Mouse (Mus musculus): ENCODE data around the gene Rnaseh2a. TPM values are rescaled to one million over a fixed set of nuclear protein-coding genes. Genes with fewer than 3 reads are reported as not detected.

Gene Rnaseh2a
- total RNA-seq, 2 experiments from 2014 or later: 40.7 to 42.2 TPM

DNA sequence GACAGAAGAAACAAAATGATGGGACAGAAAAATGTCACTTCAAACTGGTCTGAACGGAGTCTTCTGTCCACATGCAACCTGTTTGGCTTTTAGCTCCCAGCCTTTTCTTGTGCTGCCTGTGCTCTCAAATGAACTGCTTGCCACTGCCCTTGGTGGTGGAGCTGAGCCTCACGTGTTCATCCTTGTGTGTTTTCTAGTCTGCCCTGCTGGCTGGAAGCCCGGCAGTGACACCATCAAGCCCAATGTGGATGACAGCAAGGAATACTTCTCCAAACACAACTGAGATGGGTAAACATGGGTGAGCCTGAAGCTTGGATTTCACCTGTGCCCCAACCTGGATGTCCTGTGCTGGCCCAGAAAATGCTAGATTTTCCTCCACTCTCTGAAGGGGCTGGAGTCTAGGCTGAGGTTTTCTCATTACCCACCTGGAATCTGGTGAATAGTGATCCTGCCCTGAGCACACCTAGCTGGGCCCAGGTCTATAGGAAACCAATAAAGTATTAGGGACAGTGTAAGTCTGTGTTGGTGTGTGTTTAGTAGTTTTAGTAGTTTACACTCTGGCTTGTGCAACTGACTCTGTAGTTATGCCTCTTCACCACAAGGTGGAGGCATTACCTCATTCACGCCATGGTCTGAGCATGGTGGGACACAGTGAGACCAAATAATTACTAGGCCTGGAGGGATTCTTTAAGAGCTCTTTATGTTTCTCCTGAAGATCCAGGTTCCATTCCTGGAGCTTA lies 4.4 kb upstream of the Rnaseh2a start:
- intact Hi-C loops (cut with DNase I): loop anchor here (2.0 kb wide), 1 partner anchor 51 kb away; the partner anchor contains the start of gene Asna1
- DNase-seq (ENCODE audit: low spot score in 2 of 2): peak in 1 of 2 experiments; percentile 63

DNA sequence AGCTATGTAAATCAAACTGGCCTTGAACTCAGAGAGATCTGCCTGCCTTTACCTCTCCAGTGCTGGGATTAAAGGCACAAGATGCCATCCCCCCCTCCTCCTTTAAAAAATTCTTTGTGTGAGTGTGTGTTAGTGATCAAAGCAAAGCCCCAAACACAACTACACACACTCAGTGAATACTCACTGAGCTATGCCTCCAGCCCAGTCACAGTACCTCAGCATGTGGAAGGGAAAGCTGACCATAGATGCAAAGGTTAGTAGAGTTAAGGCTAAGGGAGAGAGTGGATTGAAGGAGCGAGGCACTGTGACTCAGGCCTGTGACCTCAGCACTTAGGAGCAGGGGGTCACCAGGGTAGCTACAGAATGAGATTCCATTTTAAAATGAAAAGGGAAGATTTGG lies 3.5 kb upstream of the Rnaseh2a start:
- intact Hi-C loops (cut with DNase I): no loop called here

DNA sequence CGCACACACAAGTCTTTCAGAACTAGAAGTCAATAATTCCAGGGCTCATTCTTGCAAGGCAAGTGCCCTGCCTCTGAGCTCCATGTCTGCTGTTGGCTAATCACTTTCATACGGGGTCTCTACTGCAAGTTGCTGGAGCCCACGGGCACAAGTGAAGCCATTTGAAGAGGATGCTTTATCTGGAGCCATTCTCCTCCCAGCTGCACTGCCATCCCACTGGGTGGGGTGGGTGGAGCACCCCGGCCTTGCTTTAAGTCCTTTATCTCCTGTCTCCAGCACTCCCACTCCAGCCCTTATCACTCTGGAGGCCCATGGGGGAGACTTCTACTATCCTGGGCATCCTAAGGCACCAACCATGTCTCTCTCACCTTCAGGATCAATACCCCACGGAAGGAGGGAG lies 1.3 kb upstream of the Rnaseh2a start:
- intact Hi-C loops (cut with DNase I): no loop called here
- DNase-seq (ENCODE audit: low spot score in 2 of 2): no peak

More for the DNA sequence above, 3.5 kb upstream of the Rnaseh2a start:
- DNase-seq (ENCODE audit: low spot score in 2 of 2): no peak

DNA sequence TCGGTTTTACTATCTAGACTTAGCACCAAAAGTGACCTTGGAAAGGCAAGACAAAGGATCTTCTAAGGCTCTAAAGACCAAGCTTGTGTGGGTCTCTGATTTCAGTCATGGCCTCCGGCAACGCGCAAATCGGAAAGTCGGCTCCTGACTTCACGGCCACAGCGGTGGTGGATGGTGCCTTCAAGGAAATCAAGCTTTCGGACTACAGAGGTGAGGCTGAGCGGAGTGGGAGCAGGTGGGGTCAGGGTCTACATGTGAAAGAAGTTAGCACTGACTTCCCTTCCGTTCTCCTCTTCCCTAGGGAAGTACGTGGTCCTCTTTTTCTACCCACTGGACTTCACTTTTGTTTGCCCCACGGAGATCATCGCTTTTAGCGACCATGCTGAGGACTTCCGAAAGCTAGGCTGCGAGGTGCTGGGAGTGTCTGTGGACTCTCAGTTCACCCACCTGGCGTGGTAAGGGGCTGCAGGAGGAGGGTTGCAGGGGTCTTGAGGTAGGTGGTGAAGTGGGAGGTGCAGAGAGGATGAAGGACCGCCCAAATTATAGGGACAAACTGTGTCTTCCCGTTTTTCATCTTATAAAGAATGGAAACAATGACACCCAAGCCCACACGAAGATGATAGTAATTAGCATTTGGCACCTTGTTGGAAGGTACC lies 696 bp upstream of the Rnaseh2a start:
- intact Hi-C loops (cut with DNase I): no loop called here
- no peak for DNase-seq (ENCODE audit: low spot score in 2 of 2)

DNA sequence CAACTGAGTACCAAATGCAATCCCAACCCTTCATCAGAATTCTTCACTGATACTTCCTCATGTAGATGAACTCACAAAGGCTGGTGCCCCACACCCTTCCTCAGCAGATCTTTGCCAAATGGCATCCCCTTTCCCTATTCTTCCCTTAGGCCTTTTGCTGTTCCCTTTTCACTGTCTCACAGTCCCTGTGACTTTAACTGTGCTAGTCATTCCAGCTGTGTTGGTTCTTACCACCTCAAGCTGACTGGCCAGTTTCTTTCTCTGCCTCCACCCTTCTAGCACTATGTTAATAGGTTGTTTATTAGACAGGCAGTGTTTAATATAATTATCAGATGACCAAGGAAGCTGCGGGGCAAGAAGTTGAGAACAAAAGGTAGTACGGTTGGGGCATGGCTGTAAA lies 917 bp downstream of the Rnaseh2a start:
- DNase-seq (ENCODE audit: low spot score in 2 of 2): no peak
- intact Hi-C loops (cut with DNase I): no loop called here

DNA sequence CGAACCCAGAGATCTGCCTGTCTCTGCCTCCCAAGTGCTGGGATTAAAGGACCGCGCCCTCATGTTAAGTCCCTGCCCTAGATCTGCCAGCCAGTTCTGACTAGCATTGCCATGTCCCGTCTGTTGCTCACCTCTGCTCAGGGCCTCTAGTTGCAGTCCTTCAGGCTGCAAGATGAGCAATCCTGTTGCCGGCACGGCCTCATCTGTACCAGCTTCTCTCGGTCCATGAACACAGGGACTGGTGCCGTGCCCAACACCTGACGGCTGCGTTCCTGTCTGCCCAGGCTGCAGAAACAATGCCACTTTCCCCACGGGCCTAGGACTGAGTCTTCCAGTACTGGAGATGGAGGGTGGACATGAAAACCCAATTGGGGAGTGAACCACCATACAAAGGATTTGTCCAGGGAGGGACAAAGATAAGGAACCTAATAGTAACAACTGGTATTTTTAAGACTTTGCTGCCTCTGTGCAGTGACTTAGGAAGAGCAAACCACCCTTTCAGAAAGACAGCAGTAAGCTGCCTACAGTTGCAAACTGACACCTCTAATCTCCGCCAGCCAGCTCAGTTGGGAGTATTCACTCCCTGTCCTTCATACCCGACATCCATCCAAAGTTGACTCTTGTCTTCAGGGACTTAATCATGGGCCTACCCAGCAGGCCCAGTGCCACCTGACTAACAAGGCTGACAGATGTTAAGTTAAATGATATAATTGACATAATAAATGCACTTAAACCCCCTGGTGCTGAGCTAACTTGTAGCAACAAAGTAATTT lies 1.8 kb downstream of the Rnaseh2a start:
- no peak for DNase-seq (ENCODE audit: low spot score in 2 of 2)
- intact Hi-C loops (cut with DNase I): no loop called here

DNA sequence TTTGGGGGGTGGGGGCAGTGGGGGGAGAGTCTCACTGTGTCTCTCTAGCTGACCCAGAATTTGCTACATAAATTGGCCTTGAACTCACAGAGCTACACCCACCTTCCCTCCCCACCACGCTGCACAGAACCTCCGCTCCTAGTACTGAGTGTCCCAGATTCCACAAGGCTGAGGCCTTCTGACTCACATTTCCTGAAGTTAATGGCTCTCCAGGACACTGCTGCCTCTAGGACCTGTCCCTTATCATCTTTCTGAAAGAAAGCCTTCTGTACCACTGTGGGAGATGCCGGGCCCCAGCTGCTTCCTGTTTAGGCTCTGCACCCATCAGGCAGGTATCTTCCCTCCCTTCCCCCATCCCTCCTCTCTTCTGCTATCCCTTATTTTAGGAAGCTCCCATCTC lies 3.0 kb downstream of the Rnaseh2a start:
- intact Hi-C loops (cut with DNase I): no loop called here
- DNase-seq (ENCODE audit: low spot score in 2 of 2): no peak

DNA sequence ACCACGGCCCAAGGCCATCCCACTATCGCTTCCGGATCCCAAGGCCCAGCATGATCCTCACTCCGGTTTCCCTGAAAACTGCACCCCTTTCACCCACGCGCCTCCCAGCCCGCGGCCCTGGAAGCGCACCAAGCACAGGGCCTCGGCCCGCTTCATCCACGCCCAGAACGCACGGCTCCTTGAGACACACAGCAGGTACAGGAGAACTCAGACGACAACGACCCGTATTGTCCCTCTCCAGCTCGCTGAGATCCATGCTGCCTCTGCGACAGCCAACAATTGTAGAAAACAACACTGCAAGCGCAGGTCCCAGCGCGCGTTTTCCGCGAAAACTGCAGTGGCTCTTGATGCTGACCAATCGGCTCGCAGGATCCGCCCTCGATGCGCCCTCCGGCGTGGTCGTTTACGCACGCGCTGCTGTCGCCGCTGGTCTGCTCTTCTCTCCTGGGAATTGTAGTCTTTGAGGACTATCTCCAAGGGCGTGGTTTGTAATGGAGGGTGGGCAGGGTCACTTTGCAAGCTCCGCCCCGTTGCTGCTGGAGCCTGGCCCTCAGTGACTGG lies 3.8 kb downstream of the Rnaseh2a start:
- DNase-seq (ENCODE audit: low spot score in 2 of 2): peak; percentile 94 to 98
- intact Hi-C loops (cut with DNase I): loop anchor here (2.0 kb wide), 1 partner anchor 19 kb away; the partner anchor contains the start of gene Rtbdn

DNA sequence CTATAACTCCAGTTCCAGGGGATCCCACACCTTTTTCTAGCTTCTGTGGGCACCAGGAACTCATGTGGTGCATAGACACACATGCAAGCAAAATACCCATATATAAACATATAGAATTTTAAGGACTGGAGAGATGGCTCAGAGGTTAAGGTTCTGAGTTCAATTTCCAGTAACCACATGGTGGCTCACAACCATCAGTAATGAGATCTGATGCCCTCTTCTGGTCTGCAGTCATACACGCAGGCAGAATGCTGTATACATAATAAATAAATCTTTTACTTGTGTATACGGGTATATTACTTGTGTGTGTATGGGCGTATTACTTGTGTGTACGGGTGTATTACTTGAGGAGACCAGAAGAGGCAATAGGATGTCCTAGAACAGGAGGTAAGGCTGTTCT lies 5.6 kb downstream of the Rnaseh2a start:
- intact Hi-C loops (cut with DNase I): loop anchor here (2.0 to 5.0 kb wide), 2 partner anchors 17 to 37 kb away; partner anchors contain the start of gene Rtbdn
- DNase-seq (ENCODE audit: low spot score in 2 of 2): no peak

DNA sequence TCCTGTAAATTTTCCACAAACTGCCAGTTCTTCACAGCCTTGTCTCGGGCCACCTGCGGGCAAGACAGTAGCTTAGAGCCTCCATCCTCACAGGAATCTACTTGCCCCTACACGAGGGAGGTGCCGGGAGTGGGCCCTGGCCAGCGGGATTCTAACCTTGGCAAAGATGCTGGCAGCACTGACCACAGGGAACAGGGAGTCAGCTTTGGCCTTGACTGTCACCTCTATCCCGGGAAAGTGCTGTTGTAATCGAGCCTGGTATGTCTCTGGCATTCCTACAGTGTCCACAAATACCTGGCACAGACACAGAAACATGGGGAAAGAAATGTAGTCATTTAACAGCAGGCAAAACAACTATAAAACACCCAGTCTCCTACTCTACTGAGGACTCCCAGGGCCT lies 9.8 kb downstream of the Rnaseh2a start:
- intact Hi-C loops (cut with DNase I): loop anchor here (5.0 kb wide), 2 partner anchors 33 to 43 kb away; no protein-coding TSS in a partner anchor

DNA sequence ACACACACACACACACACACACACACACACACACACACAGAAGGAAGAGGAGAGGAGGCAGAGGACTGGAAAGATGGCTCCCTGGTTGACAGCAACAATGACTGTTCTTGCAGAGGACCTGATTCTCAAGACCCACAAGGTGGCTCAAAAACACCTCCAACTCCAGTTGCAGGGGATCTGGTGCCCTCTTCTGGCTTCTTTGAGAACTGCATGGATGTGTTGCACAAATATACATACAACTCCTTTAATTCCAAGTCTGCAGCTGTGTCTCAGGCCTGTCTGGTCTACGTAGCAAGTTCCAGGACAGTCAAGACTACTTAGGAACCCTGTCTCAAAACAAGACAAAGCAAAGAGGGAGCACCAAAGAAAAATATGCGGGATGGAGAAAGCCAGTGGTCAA lies 12.8 kb downstream of the Rnaseh2a start:
- intact Hi-C loops (cut with DNase I): loop anchor here (5.0 kb wide), 1 partner anchor 39 kb away; no protein-coding TSS in a partner anchor
- peak; percentile 73 to 84 for DNase-seq (ENCODE audit: low spot score in 2 of 2)

More for the DNA sequence above, 9.8 kb downstream of the Rnaseh2a start:
- DNase-seq (ENCODE audit: low spot score in 2 of 2): no peak

DNA sequence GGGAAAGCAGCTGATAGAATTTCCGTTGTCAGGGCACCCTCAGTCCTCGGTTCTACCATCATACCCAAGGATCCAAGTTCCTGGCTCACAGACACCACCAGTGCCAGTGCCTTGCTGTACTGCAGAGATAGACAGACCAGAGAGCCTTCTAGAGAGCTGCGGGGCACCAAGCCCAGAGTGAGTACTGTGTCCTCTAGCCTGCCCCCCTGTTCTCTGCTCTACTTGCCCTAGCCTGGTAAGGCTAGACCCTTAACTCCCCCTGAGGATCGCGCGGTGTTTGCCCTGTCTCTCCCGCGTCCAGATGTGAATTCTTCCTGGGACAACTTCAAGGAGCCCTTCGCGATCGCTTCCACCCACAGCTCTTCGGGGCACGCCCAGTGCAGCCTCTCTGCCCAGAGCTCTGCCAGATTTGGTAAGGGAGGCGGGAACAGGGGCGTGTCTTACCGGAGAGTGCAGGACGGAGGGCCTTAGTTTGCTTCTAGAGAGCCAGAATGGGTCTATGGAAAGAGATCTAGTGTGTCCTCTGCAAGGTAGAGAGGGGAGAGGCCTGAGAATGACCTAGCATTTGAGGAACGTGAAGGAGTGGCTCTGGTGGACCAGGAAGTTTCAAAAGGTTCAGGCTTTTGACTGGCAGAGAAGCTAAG lies 16.8 kb downstream of the Rnaseh2a start:
- intact Hi-C loops (cut with DNase I): no loop called here
- peak in 1 of 2 experiments; percentile 31 for DNase-seq (ENCODE audit: low spot score in 2 of 2)

DNA sequence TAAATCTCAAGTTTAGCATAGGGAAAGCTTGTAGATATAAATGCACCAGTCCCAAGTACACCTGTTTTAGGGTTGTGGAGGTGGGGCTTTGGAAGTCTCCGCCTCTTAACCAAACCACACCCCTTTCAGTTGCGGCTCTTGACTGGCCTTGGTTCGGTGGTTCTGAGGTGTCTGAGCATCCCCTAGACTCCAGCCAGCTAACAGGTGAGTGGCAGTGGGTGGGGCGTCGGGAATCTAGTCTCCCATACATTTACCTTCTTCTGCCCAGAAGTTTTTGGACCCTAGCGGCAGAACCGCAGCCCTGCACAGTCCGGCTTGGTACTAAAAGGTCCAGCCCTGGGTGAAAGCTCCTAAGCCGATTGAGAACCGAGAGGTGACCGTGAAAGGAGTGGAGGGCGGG lies 19.8 kb downstream of the Rnaseh2a start:
- DNase-seq (ENCODE audit: low spot score in 2 of 2): no peak
- intact Hi-C loops (cut with DNase I): no loop called here

DNA sequence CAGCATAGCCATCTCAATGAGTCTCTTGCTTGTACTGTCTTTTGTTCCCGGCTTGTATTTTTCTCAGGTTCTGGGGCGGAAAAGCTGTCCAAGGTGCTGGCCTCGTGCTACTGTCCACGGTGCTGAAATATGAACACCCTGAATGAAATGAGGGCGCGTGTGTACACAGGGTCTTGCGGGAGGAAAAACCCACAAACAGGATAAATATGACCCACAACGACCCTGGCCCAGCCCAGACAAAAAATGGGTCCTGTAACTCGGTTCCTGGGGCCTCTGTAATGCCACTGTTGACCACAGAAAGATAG lies 22.4 kb downstream of the Rnaseh2a start:
- intact Hi-C loops (cut with DNase I): loop anchor here (2.0 kb wide), 1 partner anchor 18 kb away; no protein-coding TSS in a partner anchor
- DNase-seq (ENCODE audit: low spot score in 2 of 2): no peak

DNA sequence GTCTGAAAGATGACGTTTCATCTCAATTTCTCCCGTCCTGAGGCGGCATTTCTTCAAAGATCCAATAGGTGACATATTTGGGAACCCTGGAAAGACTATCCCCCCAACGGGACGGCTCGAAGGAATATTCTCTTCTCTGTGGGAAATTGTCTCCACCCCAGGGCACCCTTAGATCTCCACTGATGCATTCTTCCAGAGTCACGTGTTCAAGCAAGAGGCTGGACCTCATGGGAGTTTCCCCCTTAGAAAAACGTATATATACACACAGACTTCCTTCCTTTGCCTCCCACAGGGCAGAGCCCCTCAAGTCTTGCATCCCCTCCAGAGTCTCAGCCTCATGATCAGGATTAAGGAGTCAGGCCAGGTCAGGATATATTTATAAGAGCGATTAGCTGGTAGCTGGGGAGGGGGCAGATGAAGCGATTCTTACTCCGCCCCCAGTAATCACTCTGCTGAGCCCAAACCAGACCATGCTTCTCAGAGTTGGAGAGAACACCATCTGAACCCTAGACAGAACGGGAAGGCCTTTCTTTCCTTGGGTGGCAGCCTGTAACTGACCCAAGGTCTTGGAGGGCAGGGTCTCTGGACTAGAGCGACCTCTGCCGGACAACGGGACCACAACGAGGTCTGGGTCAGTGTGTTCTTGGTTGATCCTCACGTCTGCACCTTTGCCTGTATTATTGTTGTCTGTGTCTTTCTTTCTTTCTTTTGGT lies 22.9 kb downstream of the Rnaseh2a start, which contains the start of gene Rtbdn:
Gene Rtbdn, plus strand, starts transcription at position 464 of the 713 bp plus-strand sequence.
- DNase-seq (ENCODE audit: low spot score in 2 of 2): peak in 1 of 2 experiments; percentile 26
- intact Hi-C loops (cut with DNase I): loop anchor here (2.0 kb wide), 1 partner anchor 18 kb away; no protein-coding TSS in a partner anchor

DNA sequence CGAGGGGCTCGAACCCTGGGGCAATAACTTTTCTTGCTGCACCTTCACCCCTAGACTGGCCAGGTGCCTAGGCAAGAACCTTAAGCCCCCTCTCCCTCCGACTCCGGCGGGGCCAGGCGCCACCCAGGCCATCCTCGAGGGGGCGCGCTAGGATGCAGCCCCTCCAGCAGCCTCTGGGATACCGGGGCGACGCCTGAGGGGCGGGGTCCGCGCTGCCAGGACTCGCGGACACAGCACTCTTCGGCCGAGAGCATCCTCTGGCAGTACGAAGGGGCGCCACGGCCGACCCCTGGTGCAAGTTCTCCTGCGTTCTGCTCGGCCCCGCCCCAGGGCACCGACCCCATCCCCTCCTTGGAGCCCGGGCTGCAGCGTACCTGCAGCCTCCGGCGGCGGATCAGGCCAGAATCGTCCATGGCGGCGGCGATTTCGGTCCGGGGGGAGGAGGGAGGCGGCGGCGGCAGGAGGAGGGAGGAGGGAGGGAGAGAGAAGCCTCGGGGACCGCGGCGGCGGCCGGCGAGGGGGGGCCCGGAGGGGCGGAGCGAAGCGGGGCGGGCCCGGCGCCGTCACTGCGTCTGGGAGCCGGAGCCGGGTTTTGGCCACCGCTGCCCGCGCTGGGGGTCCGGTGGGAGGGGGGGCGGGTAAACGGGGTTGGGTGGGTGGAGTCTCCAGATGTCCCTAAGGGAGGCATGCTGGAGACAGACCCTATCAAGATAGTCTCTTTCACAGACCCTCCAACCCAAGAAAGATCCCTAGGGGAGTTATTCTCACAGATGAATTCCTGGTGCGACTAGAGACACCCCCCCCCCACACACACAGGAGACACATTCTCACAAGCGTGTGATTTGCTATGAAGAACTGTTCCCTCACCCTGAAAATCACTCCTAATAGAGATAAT lies 23.7 kb downstream of the Rnaseh2a start:
- intact Hi-C loops (cut with DNase I): loop anchor here (2.0 kb wide), 1 partner anchor 19 kb away; no protein-coding TSS in a partner anchor
- DNase-seq (ENCODE audit: low spot score in 2 of 2): peak; percentile 40 to 53

DNA sequence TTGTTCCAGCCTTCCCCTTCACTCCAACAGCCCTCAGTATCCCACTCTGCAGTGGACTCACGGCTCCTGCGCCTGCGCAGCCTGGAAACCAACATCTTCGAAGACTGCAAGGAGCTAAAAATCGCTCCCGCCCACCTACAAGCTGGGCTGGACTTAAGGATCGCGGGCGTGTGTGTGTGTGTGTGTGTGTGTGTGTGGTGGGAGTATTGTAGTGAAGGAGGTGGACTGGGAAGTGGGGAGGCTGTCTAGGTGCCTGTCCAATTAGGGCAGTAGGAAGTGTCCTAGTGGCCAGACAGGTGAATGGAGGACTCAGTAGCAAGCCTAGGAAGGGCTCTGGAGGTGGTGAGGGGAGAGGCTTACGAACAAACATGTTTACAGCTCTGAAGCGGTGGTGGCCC lies 24.3 kb downstream of the Rnaseh2a start:
- DNase-seq (ENCODE audit: low spot score in 2 of 2): peak; percentile 83 to 94
- intact Hi-C loops (cut with DNase I): no loop called here

Measured in left cerebral cortex, postnatal 25 days (tissue).